Mouse (Mus musculus): Measurements from ENCODE around the gene Rhoa. TPM values are rescaled to one million over a fixed set of nuclear protein-coding genes. Genes with fewer than 3 reads are reported as not detected.

The Rhoa gene
- total RNA-seq, 2 experiments from 2014 or later, result 356 to 357 TPM

Other genes with a start within 250 kb of the Rhoa start
- gene Mst1, start 225.7 kb upstream of the Rhoa start, total RNA-seq (2021), result under 1 TPM in 1 of 2 experiments, not detected in 1; 0.23 TPM
- gene Rnf123, start 222.8 kb upstream of the Rhoa start, total RNA-seq (2021), result 10 to 100 TPM; 54.0 to 63.2 TPM
- 10 to 100 TPM; 71.8 to 86.6 TPM for gene Apeh, start 211.5 kb upstream of the Rhoa start, total RNA-seq (2021)
- 1 to 10 TPM; 1.8 to 3.1 TPM for gene Bsn, start 115.7 kb upstream of the Rhoa start, total RNA-seq (2021)
- gene Dag1, start 42.2 kb upstream of the Rhoa start, total RNA-seq (2021), result 100 to 1,000 TPM; 136 to 137 TPM
- gene Nicn1, start 15.7 kb upstream of the Rhoa start, total RNA-seq (2021), result 10 to 100 TPM; 19.0 to 29.2 TPM
- 1 to 10 TPM; 4.2 to 5.8 TPM for gene Amt, start 9.3 kb upstream of the Rhoa start, total RNA-seq (2021)
- 10 to 100 TPM; 36.1 to 36.2 TPM for gene Tcta, start within 50 bp of the Rhoa start, total RNA-seq (2021)
- 100 to 1,000 TPM; 551 to 749 TPM for gene Gpx1, start 32.8 kb downstream of the Rhoa start, total RNA-seq (2021)
- 100 to 1,000 TPM; 107 to 126 TPM for gene Usp4, start 41.7 kb downstream of the Rhoa start, total RNA-seq (2021)
- gene 1700102P08Rik, start 86.7 kb downstream of the Rhoa start, total RNA-seq (2021), result 1 to 10 TPM; 1.5 to 2.1 TPM
- not detected for gene Ccdc36, start 122.4 kb downstream of the Rhoa start, total RNA-seq (2021)
- not detected for gene BC048562, start 130.4 kb downstream of the Rhoa start, total RNA-seq (2021)
- 10 to 100 TPM; 25.6 to 42.3 TPM for gene Ccdc71, start 154.4 kb downstream of the Rhoa start, total RNA-seq (2021)
- gene Klhdc8b, start 155.5 kb downstream of the Rhoa start, total RNA-seq (2021), result 10 to 100 TPM; 20.4 to 22.3 TPM
- gene Lamb2, start 173.6 kb downstream of the Rhoa start, total RNA-seq (2021), result 100 to 1,000 TPM; 107 to 134 TPM
- 100 to 1,000 TPM; 172 to 248 TPM for gene Usp19, start 184.5 kb downstream of the Rhoa start, total RNA-seq (2021)
- 100 to 1,000 TPM; 144 to 180 TPM for gene Qars, start 201.6 kb downstream of the Rhoa start, total RNA-seq (2021)
- 100 to 1,000 TPM in 1 of 2 experiments, 10 to 100 TPM in 1; 91.5 to 107 TPM for gene Qrich1, start 210.7 kb downstream of the Rhoa start, total RNA-seq (2021)